In genomic region chr12:103168892-103169291, GRCm38 (mm10) we compare ENCODE assay signal across 17 mouse cellular contexts.
"Had no signal": no experiment of that assay in that cellular context is flagged by ENCODE, and none has a peak within 500 bp of the region (broad histone marks: within the 10 kb centered on the region; RNA-seq: fewer than 3 reads in every experiment).

No protein-coding gene starts in this region.

- H3K27me3 ChIP-seq: limb, embryonic 15.5 days; midbrain, embryonic 13.5 days; neural tube, embryonic 12.5 days had no signal

- H3K9ac ChIP-seq: limb, embryonic 12.5 days; limb, embryonic 15.5 days; liver, embryonic 14.5 days; liver, postnatal 0 days; lung, embryonic 14.5 days; neural tube, embryonic 12.5 days had no signal

- H3K4me2 ChIP-seq: limb, embryonic 12.5 days; limb, embryonic 15.5 days; liver, embryonic 11.5 days; lung, embryonic 14.5 days; midbrain, embryonic 13.5 days; neural tube, embryonic 12.5 days had no signal

- H3K27ac ChIP-seq: limb, embryonic 12.5 days; limb, embryonic 15.5 days; liver, embryonic 14.5 days; macrophage; neural tube, embryonic 12.5 days had no signal

- DNase-seq: kidney, adult 2 months; kidney, postnatal 10 days; kidney, postnatal 4 days; left cerebral cortex, postnatal 4 days; liver, postnatal 0 days; lung, embryonic 14.5 days; thymus, adult 18-20 months; thymus, postnatal 36 days had no signal

- H3K36me3 ChIP-seq: limb, embryonic 12.5 days; limb, embryonic 15.5 days had no signal

- H3K4me1 ChIP-seq: limb, embryonic 15.5 days; neural tube, embryonic 12.5 days had no signal

- H3K4me3 ChIP-seq: limb, embryonic 12.5 days; limb, embryonic 15.5 days; midbrain, embryonic 13.5 days; neural tube, embryonic 12.5 days had no signal

- ATAC-seq: intestine, embryonic 16.5 days; liver, postnatal 0 days; lung, postnatal 0 days; midbrain, embryonic 13.5 days had no signal

- H3K9me3 ChIP-seq: limb, embryonic 12.5 days; limb, embryonic 15.5 days; midbrain, embryonic 13.5 days; neural tube, embryonic 12.5 days had no signal
